Mouse (Mus musculus): ENCODE results near the gene Lrig1. TPM values are rescaled to one million over a fixed set of nuclear protein-coding genes. Genes with fewer than 3 reads are reported as not detected.

Lrig1 gene
- total RNA-seq, 4 experiments from 2014 or later = 28.5 to 38.8 (median 33.4) TPM

GRCm38 (mm10) chr6:94676840-94677239 is 23.1 kb downstream of the Lrig1 start:
- DNase-seq (ENCODE audit: low spot score in 2 of 2) = no peak

DNA sequence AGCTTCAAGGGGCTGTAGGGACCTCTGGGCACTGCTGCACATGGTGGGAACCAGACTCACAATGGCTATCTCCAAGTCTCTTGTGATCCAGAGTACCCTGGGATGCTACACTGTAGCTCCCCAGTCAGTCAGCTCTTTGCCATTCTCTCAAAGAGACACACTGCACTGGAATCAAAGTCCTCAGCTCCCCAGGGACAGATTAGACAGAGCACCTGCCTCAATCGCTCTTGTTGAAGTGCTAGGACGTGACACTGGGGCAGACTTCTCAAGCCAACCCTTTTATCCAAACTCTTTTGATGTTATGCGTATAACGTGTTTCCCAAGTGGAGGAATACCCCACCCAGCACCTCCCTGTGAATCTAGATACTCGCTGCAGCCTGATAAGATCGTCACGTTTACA is 23.7 kb downstream of the Lrig1 start:
- no peak for DNase-seq (ENCODE audit: low spot score in 2 of 2)

DNA sequence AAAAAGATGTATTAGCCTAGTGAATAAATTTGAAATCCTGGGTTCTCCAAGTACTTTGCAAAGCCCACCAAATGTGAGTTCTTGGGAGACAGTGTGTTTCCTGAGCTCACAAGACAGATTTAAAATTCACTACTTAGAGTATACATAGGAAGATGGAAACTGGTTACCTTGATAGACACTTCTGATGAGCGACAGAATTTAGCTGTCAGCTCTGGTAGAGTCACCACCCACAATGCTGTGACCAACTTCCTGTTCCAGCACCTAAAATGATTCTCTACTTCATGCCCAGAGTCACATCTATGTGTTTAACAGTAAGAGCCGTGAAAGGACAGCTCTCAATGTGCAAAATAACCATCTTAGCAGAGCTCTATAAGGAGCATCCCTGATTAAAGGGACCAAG is 27.5 kb downstream of the Lrig1 start:
- no peak for DNase-seq (ENCODE audit: low spot score in 2 of 2)

DNA sequence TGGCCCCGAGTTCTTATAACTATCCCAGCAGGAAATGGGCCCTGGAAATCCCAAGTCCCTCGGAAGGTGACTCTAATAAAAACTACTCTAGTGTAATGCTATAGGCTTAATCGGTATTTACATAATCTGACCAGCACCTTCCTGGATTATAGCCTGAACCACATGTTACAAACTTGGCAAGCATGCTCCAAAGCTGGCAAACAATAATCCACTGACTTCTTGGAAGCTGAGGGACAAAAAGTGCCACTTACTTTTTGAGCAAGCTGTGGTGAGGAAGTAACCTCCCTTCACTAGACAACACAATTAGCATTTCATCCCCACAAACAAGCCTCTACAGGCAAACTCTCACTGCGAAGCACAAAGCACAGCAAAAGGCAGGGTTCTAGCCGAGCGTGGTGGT is 30.6 kb downstream of the Lrig1 start:
- no peak for DNase-seq (ENCODE audit: low spot score in 2 of 2)

DNA sequence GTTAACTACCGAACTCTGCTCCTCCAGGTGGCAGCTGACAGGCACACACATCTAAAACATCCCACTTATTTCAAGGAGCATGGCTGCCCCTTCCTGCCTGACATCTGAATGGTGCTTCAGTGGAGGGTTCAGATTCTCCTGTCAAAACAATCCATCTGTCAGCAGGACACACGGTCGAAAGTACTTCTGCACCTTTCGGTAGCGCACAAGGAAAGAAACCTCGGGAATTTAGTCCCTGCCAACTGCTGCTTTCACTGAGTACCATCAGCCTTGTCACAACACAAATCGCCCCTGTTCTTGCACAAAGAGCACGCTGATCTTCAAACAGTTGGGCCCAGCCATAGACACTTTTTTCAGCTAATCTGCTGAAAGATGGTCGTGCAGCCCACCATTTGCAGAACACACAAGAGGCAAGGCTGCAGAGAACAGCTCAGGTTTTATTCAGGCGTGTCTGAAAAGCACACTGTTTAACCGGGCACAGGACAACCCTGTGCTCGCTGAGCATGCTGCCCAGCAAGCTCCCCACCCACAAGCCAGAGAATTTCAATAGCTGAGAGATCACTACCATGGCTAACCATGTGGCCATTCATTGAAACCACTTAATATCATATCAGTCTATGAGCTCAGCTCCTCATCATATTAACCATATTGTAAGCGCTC is 31.6 kb downstream of the Lrig1 start:
- no peak for DNase-seq (ENCODE audit: low spot score in 2 of 2)

- DNase-seq (ENCODE audit: low spot score in 2 of 2) = no peak
Measured at GRCm38 (mm10) chr6:94667131-94667530, 32.8 kb downstream of the Lrig1 start.

- no peak for DNase-seq (ENCODE audit: low spot score in 2 of 2)
Measured at GRCm38 (mm10) chr6:94666432-94667119, 33.4 kb downstream of the Lrig1 start.

- no peak for DNase-seq (ENCODE audit: low spot score in 2 of 2)
Measured at GRCm38 (mm10) chr6:94665677-94666076, 34.3 kb downstream of the Lrig1 start.

- DNase-seq (ENCODE audit: low spot score in 2 of 2) = no peak
Measured at GRCm38 (mm10) chr6:94665248-94665647, 34.7 kb downstream of the Lrig1 start.

- DNase-seq (ENCODE audit: low spot score in 2 of 2) = no peak
Measured at GRCm38 (mm10) chr6:94664000-94664399, 36.0 kb downstream of the Lrig1 start.

DNA sequence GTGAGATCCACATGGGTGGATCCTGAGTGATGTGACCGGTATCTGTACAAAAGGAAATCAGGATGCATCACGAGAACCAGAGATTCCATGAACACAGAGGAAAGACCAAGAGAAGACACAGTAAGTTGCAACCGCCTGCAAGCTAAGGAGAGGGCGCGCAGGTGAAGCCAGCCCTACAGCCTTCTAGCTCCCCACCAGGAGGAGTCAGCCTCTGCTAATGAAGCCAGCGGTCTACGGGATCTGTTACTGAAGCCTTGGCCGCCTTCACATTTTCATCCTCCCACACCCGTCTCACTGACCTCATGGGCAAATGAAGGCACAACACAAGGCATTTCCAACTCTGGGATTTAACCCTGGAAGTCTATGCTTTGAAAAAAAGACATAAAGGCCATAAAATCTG is 38.0 kb downstream of the Lrig1 start:
- no peak for DNase-seq (ENCODE audit: low spot score in 2 of 2)

DNA sequence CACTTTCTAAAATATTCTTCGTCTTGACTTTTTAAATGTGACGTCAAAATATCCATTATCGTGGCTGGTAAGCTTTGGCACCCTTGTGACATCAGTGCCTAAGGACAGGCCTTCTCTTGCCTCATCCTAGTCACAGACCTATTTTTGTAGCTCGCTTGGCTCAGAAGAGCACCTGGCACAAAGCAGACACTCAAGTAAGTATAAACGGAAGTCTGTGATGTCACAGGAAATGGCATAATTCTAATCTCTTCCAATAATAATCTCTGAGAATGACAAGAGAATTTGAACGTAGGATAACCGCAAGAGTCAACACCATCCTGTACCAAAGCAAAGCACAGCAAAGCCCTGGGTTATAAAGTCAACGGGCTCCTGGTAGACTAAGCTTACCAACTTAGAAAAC is 38.6 kb downstream of the Lrig1 start:
- no peak for DNase-seq (ENCODE audit: low spot score in 2 of 2)

DNA sequence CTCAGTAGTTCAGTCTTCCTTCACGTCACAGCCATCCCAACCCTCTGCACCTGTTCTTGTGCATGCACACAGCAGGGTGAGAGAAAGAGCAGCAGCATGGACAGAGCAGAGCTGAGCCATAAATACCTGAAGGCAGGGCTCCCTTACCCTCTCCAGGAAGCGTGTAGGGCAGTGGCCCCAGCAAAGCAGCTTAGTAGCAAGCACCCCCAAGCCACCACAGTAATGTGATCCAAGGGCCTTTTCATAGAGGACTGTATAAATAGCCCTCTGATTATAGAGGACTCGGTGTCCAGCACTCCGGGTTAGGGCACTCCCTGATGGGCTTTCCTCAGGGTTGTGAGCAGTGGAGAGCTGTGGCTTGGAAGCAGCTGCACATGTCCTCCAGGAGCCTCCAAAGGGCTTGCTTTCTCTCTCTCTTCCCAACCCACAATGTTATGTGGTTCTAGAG is 40.0 kb downstream of the Lrig1 start:
- no peak for DNase-seq (ENCODE audit: low spot score in 2 of 2)

GRCm38 (mm10) chr6:94658136-94658480 is 41.9 kb downstream of the Lrig1 start:
- DNase-seq (ENCODE audit: low spot score in 2 of 2) = no peak

- DNase-seq (ENCODE audit: low spot score in 2 of 2) = no peak
Measured at GRCm38 (mm10) chr6:94657204-94658135, 42.5 kb downstream of the Lrig1 start.

GRCm38 (mm10) chr6:94655818-94656478 is 44.0 kb downstream of the Lrig1 start:
- DNase-seq (ENCODE audit: low spot score in 2 of 2) = no peak

DNA sequence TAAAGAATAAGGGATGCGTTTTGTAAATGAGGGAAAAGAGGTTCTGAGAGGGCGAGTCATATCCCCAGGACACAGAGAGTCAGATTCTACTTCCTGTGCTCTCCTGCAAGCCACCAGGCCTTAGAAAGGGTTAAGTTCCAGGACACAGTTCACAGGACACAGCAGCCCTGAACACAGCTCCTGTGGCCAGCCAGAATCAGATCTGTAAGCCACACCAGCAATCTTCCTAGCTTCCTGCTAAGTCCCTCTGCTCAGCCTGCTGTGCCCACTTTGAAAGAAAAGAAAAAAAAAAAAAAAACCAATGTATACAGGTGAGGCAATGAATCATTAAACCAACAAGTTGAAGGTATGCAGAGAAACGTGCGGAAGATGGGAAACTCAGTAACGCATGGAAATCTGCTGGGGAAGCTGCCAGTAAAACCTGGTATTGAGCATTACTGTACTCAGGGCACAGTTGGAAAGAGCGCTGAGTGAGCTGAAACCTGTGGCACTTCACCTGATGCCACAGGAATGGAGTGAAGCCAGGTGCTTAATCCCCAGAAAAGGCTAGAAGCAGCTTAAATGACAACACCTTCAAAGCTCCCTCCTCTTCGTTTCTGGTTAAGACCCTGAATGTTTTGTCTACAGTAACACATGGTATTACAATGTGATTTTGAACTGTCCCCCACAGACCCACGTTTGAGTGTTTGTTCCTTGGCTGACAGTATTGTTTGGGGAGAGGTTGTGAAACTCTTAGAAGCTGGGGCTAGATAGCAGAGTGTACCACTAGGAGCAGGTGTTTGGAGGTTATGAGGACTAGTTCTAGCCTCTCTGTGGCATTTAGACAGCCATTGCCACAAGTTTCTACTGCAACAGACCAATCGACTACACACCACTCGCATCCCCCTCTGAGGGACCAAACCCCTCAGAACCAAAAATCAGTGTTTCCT is 46.3 kb downstream of the Lrig1 start:
- DNase-seq (ENCODE audit: low spot score in 2 of 2) = no peak

DNA sequence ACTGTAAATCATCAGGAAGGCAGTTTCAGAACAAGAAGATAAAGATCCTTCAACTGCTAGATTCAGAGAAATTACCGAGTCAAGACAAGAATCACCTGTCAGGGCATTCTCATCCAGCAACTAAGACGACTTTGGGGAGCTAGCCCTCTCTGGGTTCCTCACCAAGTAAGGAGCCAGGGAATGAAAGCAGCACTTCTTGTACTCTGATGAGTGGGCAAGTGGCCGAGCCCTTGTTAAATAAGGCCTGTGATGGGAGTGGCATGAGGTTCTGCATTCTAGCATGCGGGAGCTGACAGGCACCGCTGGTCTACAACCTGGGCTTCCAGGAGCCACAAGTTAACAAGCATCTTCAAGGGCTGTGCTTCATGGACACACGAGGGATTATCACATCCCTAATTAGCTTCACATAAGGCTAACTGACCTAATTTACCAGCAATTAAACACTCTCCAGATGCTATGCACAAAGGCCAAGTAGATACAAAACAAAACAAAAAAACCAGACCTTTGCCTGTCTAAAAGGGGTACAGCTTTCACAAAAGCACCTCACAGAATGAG is 47.2 kb downstream of the Lrig1 start:
- no peak for DNase-seq (ENCODE audit: low spot score in 2 of 2)

GRCm38 (mm10) chr6:94651541-94651940 is 48.4 kb downstream of the Lrig1 start:
- no peak for DNase-seq (ENCODE audit: low spot score in 2 of 2)

- no peak for DNase-seq (ENCODE audit: low spot score in 2 of 2)
Measured at GRCm38 (mm10) chr6:94649637-94650036, 50.3 kb downstream of the Lrig1 start.
